In the genomic region with DNA sequence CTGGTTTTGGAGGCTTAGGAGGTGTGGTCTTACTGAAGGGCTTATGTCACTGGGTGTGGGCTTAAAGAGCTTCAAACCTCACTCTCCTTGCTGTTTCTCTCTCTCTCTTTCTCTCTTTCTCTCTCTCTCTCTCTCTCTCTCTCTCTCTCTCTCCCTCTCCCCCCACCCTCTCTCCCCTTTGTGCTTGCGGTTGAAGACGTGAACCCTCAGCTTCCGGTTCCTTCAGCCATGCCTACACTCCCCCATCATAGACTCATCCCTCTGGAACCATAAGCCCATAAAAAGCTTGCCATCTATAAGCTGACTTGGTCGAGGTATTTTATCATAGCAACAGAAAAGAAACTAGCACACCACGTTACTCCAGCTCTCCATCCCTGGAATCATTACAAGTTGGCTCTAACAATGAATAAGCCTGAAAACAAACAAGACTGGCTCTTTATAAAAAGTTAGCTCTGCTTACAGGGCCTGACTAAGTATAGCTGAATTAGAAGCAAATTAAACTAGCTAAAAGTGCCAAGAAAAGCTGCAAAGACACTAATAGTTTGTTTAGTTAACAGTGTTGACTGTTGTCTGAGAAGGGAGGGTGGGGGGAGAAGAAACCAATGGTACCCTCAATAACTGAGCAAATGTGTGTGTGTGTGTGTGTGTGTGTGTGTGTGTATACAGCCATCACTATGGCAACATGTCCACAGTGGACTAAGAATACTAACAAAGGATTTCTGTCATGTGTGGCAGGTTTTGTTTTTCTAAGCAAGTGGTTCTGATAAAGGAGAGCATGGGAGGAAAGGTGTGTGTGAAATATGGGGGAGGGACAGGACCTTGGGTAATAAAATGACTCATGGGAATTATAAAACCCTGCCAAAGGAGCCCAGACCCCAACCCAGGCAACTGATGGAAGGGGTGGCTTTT, we compare ENCODE assay signal across 11 mouse cellular contexts.
A peak's percentile ranks its signal among the peaks of the same experiment; 100 is the strongest.
DNase-seq lines count a peak whose midpoint lies in the region; ATAC-seq and TF ChIP-seq lines count a peak whose summit lies in the region.
"Had no signal": no experiment of that assay in that cellular context is flagged by ENCODE, and none has a peak within 500 bp of the region (broad histone marks: within the 10 kb centered on the region; RNA-seq: fewer than 3 reads in every experiment).

No protein-coding gene starts in this region.

- H3K4me2 ChIP-seq in hindbrain, embryonic 11.5 days (replicated peaks; ENCODE audit: low read depth, low read length) = no peak overlapping the region
- H3K4me2 ChIP-seq in midbrain, embryonic 14.5 days (ENCODE audit: low read length) = no peak overlapping the region

- H3K4me3 ChIP-seq in gastrocnemius, adult 2 months = no peak overlapping the region
- no peak overlapping the region for H3K4me3 ChIP-seq in hindbrain, embryonic 11.5 days (ENCODE audit: low read depth, low read length)
- no peak overlapping the region for H3K4me3 ChIP-seq in midbrain, embryonic 14.5 days (replicated peaks; ENCODE audit: low read depth, low read length)
- H3K4me3 ChIP-seq: layer of hippocampus, adult 2 months had no signal

- H3K36me3 ChIP-seq in hindbrain, embryonic 11.5 days (ENCODE audit: control insufficient read depth, insufficient read depth, low read length) = no peaks in the 10 kb centered on the region
- no peaks in the 10 kb centered on the region for H3K36me3 ChIP-seq in midbrain, embryonic 14.5 days (ENCODE audit: control insufficient read depth, insufficient read depth, low read length)

- WGBS in hindbrain, embryonic 11.5 days = 77% methylated on average over 5 of the region's 5 CpGs
- 60% methylated on average over 5 of the region's 5 CpGs for WGBS in midbrain, embryonic 14.5 days

- H3K9me3 ChIP-seq in hindbrain, embryonic 11.5 days (ENCODE audit: control insufficient read depth, low read length) = no peaks in the 10 kb centered on the region
- H3K9me3 ChIP-seq in midbrain, embryonic 14.5 days (ENCODE audit: control insufficient read depth, low read length) = no peaks in the 10 kb centered on the region

- intact Hi-C loops in gastrocnemius, adult 2 months (cut with DNase I) = no loop called here

- H3K4me1 ChIP-seq in hindbrain, embryonic 11.5 days (replicated peaks; ENCODE audit: control insufficient read depth, insufficient read depth, low read length) = no peaks in the 10 kb centered on the region
- H3K4me1 ChIP-seq in midbrain, embryonic 14.5 days (ENCODE audit: control insufficient read depth, insufficient read depth, low read length) = 0 out of 2 replicates have a peak, but pooled peaks cover 3% of the 10 kb centered on the region

- no peaks in the 10 kb centered on the region for H3K27me3 ChIP-seq in hindbrain, embryonic 11.5 days (ENCODE audit: control insufficient read depth, insufficient read depth, low read length)
- H3K27me3 ChIP-seq in midbrain, embryonic 14.5 days (ENCODE audit: control insufficient read depth, insufficient read depth, low read length) = no peaks in the 10 kb centered on the region

- H3K9ac ChIP-seq in hindbrain, embryonic 11.5 days (ENCODE audit: low read depth, low read length) = no peak overlapping the region
- H3K9ac ChIP-seq in midbrain, embryonic 14.5 days (replicated peaks; ENCODE audit: low read length) = no peak overlapping the region

- no peak for DNase-seq in gastrocnemius, adult 2 months
- DNase-seq in gastrocnemius, adult 8-10 months (ENCODE audit: low spot score in 2 of 2) = no peak
- DNase-seq in hindbrain, embryonic 11.5 days (ENCODE audit: low spot score) = peak; percentile 33
- DNase-seq in midbrain, embryonic 14.5 days = peak; percentile 47
- no peak for DNase-seq in MN1 (ENCODE audit: low spot score)
- DNase-seq in layer of hippocampus, postnatal 25 days (ENCODE audit: extremely low spot score in 1 of 2, low spot score in 1 of 2) = no peak
- no peak for DNase-seq in spleen, postnatal 4 days (ENCODE audit: low spot score in 2 of 2)
- DNase-seq: gastrocnemius, postnatal 14 days; heart, postnatal 14 days had no signal

- no peak for TF ChIP-seq CTCF in gastrocnemius, adult 2 months (IDR thresholded peaks at IDR 0.05)

- ATAC-seq in CD4-positive, CD25-positive, alpha-beta regulatory T cell, adult 4 months = peak; percentile 61
- ATAC-seq in hindbrain, embryonic 11.5 days (ENCODE audit: low FRiP score) = no peak
- ATAC-seq in midbrain, embryonic 14.5 days (ENCODE audit: low FRiP score, low TSS enrichment) = no peak

- H3K27ac ChIP-seq in gastrocnemius, adult 2 months = peak overlapping the region; percentile 51; the same call in 1 of the 2 replicates
- H3K27ac ChIP-seq in hindbrain, embryonic 11.5 days (ENCODE audit: low read depth, low read length) = no peak overlapping the region
- H3K27ac ChIP-seq in midbrain, embryonic 14.5 days (replicated peaks; ENCODE audit: low read depth, low read length) = no peak overlapping the region
- H3K27ac ChIP-seq: layer of hippocampus, adult 2 months had no signal

Comparison
In these comparisons a context has a peak if more than half of its experiments do, and no peak if none do; other contexts are left out.
1. DNase-seq: peak in hindbrain, embryonic 11.5 days (single experiment) and midbrain, embryonic 14.5 days (single experiment); none in gastrocnemius, adult 2 months (single experiment), gastrocnemius, adult 8-10 months (0 of 2), MN1 (single experiment), layer of hippocampus, postnatal 25 days (0 of 2) and spleen, postnatal 4 days (0 of 2).